Mouse (Mus musculus) left cerebral cortex, adult 18-20 months (tissue): ENCODE measurements around the gene Ppp1ca. TPM values are rescaled to one million over a fixed set of nuclear protein-coding genes. Genes with fewer than 3 reads are reported as not detected.

Source experiments
- DNase-seq, 2 experiments: peaks; one replicate each; pipeline ENCODE4 v3.0.0; 2021 to 2022; ENCODE audit warnings: low spot score in 2 of 2, mixed read lengths in 1 of 2
- total RNA-seq, 2 experiments: library from RNA; stranded (reverse); gene quantifications; 2 replicates each; pipeline ENCODE4 v1.2.3; 2021

The Ppp1ca gene
- total RNA-seq, 2 experiments from 2014 or later: 303 to 333 TPM

DNA sequence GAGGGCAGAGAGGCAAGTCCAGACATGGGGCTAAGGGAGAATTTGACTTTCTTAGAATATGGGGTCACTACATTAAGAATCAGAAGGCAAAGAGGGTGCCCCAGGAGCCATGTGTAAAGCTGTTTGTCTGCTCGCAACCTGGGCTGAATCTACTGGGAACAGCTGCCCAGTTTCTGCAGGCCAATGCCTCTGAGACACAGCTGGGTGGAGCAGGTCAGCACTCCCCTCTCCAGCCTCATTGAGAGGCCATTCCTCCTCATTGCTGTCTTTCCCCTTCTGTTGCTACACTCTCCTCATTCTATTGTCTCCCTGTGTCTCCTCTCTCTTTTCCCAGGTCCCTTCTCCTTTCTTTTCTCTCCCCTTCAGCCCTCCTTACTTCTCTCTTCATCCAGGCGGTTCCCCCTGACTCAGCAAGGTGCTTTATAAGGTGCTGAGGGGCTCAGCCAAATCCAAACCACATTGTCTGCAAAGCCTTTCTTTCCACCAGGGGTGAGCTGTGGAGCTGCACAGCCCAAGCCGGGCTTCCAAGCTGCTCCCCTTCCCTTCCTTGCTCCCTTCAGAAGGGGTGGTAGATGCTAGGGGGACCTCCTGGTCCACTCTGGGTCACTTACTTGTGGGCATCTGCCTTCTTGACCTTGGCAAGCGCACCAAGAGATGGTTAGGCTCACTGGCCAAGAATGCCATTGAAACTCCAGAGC, 20.2 kb downstream of the Ppp1ca start:
- no peak for DNase-seq

DNA sequence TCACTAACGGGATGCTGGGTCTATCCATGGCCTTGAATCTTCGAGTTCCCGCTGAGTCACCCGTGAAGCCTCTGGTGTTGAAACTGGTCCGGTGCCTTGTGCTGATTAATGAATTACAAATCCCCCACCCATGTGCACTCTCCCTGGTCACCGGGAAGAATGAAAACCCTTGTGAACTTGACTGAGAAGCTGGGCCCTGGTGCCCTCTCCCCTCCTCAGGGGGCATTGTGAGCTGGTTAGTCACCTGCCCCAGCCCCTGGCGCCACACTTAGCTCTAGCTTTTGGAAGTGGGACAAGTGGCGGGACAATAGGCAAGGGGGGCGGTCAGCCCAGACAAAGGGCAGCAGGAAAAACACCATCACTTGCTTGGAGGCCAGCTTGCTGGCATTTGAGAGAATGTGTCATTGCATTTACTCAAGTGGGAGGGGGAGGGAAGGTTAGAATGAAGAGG, 21.7 kb downstream of the Ppp1ca start:
- no peak for DNase-seq

DNA sequence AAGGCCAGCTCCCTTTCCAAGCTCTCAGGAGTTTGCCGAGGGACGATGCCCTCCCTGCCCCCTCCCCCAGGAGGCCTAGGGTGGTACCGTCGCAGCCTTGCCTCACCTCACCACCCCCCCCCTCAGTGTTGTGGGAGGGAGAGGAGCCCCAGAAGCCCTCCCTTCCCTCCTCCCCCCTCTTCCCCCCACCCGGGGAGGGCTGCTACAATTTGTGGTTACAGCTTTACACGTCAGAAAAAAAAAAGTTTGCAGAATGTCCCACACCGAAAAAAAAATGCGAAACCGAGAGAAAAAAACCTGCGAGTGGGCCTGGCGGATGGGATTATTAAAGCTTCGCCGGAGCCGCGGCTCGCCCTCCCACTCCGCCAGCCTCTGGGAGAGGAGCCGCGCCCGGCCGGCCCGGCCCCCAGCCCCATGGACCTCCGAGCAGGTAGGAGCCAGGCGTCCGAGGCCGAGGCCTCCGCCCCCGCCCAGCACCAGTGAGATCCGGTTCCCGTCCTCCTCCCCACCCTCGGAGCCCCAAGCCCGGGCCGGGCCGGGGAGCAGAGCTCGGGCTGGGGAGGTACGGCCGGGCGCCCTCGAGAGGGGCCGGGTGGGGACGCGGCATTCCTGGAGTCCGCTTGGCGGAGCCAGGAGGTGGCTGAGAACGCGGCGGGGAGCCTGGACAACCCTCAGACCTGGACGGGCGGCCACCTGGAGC, 22.4 kb downstream of the Ppp1ca start, which contains the start of the genes Clcf1 and AC109138.7:
Gene Clcf1, plus strand, starts transcription at position 168 of the 700 bp plus-strand sequence.
Gene AC109138.7, plus strand, starts transcription at position 287 of the 700 bp plus-strand sequence.
- DNase-seq: no peak

GRCm38 (mm10) chr19:4214771-4215450, 23.0 kb downstream of the Ppp1ca start:
- no peak for DNase-seq

DNA sequence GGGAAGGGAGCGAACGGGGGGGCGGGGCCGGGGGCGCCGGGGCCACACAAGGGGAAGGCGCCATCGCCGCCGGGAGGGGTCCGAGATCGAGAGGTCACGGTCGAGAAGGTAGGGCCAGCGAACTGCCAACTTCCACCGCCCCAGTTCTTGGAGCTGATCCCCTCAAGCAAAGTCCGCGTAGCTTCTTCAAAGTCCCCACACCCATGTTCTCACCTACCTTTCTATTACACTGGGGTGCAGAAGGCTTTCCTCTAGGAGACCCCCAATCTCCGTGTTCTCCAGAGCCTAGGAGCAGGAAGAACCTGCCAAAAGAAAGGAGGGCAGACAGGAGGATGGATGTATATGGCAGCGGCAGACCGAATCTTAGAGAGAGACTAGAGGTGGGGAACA, 23.6 kb downstream of the Ppp1ca start:
- no peak for DNase-seq

- no peak for DNase-seq
Measured at GRCm38 (mm10) chr19:4216041-4216685, 24.3 kb downstream of the Ppp1ca start.

GRCm38 (mm10) chr19:4217140-4217539, 25.3 kb downstream of the Ppp1ca start:
- no peak for DNase-seq

DNA sequence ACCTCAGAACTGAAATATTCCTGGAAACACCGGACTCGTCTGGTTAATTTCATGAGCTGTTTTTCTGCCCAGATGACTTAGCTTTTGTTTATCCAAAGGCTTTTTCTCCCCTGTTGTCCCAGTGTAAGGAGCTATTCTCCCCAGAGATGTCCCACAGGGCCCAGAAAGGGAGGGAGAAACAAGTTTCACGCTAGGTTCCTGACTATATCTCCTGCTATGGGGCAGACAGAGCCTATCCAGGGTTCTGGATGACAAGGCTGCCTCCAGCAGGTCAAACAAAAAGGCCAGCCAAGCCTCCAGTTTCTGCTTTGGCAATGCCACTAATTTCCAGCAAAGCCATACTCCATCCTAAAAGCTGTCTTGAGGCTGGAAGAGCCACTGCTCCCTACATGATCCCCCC, 26.0 kb downstream of the Ppp1ca start:
- DNase-seq: no peak

DNA sequence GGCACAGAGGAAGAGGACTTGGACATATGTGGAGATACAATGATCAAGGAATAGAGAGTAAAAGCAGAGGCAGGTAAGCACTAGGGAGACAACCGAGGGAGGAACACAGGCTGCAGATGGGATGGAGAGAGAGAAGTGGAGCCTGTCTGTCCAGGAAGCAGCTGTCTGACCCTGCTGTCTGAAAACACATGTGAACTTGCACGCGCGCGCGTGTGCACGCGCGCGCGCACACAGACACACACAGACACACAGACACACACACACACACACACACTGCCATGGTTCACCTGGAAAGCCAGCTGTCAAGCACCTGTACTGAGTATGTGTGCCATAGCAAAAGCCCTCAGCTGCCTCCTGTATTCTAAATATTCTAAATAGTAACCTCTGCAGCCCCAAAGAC, 26.4 kb downstream of the Ppp1ca start:
- no peak for DNase-seq

DNA sequence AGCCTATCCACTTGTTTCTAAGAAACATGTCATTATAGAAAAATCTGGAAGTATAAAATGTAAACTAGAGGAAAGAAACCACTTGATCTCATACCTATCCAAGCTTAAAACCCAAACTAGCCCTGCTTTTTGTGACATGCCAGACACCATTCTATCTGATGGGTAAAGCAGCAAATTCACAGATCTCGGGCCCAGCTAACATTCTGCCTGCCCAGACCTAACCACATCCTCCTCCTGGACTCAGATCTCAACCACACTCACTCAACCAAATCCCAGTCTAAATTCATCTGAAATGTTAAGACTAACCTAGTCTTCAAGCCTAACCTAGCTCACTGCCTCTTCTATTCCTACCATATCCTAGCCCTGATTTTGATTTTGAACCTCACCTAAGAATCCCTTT, 26.9 kb downstream of the Ppp1ca start:
- DNase-seq: no peak

GRCm38 (mm10) chr19:4219943-4220342, 28.1 kb downstream of the Ppp1ca start:
- DNase-seq: no peak

GRCm38 (mm10) chr19:4220416-4220815, 28.6 kb downstream of the Ppp1ca start:
- no peak for DNase-seq

- DNase-seq: no peak
Measured at GRCm38 (mm10) chr19:4220957-4221743, 29.3 kb downstream of the Ppp1ca start.

- DNase-seq: no peak
Measured at GRCm38 (mm10) chr19:4222165-4222564, 30.3 kb downstream of the Ppp1ca start.

GRCm38 (mm10) chr19:4226779-4227178, 34.9 kb downstream of the Ppp1ca start:
- no peak for DNase-seq

- DNase-seq: no peak
Measured at GRCm38 (mm10) chr19:4227446-4227845, 35.6 kb downstream of the Ppp1ca start.

DNA sequence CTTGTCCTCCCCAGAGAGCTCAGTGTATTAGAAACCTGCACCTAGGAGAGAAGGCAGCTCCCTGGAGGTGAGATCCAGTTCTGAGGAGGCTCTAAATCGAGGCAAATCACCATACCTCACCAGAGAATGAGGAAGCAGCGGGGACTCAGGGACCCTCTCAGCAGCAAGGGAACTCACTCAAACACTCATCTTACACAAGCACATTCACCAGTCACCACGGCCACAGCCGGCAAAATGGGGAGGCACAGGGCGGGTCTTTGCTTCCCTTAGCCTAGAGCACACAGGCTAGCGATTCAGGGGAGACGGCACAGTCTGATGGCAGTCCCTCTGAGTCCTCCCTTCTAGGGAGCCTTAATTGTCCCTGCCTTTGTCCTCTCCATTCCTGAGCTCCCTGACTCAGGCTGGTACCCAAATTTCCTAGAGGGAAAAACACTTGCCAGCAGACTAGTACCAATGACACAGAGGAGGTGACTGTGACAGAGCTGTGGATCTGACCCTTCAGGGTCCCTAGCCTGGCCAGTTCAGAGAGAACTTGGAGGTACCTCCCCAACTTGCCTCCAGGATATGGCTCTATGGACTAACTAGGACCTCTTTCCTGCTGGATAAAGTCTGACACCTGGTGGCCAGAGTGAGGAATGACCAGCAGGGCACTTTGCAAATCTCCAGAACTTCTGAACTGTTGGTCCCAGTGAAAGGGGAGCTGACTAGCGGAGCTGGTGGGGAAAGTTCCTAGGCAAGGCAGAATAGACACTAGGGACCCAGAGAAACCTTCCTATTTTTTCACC, 36.2 kb downstream of the Ppp1ca start:
- DNase-seq: peak; percentile 75

DNA sequence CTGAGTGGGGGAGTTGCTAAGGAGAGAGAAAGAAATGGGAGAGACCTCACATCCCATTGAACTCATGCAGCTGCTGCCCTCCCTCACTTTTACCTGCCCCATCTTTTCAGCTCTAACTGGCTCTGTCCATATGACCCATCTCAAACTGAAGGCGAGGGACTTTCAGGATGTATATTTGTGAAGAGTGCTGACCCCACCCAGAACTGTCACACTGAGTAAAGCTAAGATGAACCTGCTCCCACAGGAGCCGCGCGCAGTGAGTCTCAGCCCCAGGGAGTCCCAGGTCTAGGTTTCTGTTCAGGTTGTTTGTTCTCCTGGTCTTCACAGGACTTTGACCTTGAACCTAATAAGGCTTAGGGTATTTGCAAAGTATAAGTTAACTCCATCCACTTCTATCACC, 37.0 kb downstream of the Ppp1ca start:
- no peak for DNase-seq

DNA sequence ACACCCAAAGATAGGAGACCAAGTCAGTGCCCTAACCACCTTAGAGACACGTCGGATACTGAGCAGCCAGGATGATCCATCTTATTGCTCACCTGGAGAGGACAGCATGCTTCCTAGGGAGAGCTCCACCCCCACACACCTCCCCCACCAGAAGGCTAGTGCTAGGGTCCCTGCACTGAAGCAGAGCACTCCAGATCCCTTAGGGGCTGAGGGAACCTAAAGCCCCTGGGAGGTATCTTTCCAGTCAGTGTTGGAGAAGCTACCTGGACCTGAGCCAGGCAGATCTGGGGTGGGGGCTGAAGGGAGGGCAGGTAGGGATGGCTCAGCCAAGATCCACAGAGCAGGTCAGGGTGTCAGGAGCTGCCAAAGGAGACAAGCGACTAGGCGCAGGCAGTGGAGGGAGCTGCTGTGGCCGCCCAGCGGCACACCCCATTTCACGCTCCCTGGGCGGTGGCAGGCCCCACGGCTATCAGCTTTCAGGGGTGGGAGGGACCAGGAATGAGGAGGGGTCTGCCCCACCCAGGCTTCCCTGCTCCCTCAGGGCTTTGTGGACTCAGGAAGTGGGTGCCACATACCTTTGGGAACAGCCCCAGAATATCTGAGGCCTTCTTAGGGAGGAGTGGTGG, 37.7 kb downstream of the Ppp1ca start:
- no peak for DNase-seq
